Mouse (Mus musculus) erythroblast, adult 5-6 weeks (primary cell): Measurements from ENCODE around the gene Ddx27. TPM values are rescaled to one million over a fixed set of nuclear protein-coding genes. Genes with fewer than 3 reads are reported as not detected.

Experiments
- ATAC-seq: replicated peaks from 2 replicates; pipeline ENCODE4 v1.8.0; 2016; ENCODE audit warnings: moderate number of reproducible peaks, mild to moderate bottlenecking, moderate TSS enrichment, inconsistent platforms; ENCODE audit not compliant: poor library complexity, low FRiP score, severe bottlenecking
- total RNA-seq, 2 experiments: library from RNA; stranded (forward) in 1 of 2; stranded (reverse) in 1 of 2; fragments of 150-400 nt in 1 of 2; fragments of 200-764, 138-1000 nt in 1 of 2; gene quantifications; 2 replicates each; pipeline versions ENCODE4 v1.2.3 to v1.2.4; 2015 to 2017; ENCODE audit warnings: low replicate concordance in 2 of 2

Ddx27 gene
- total RNA-seq, 2 experiments from 2014 or later = 21.5 to 21.6 TPM

- no peak for ATAC-seq
These were observed 45.8 kb downstream of the Ddx27 start for GRCm38 (mm10) chr2:167060761-167061160.

- ATAC-seq = peak; percentile 44
These were observed 46.5 kb downstream of the Ddx27 start for GRCm38 (mm10) chr2:167061381-167062034.

- peak; percentile 85 for ATAC-seq
These were observed 47.5 kb downstream of the Ddx27 start for GRCm38 (mm10) chr2:167062497-167062911.

GRCm38 (mm10) chr2:167062965-167063880 is 48.2 kb downstream of the Ddx27 start, which contains the start of gene Znfx1:
Gene Znfx1, minus strand, starts transcription at chr2:167063015.
- ATAC-seq = peak; percentile 83

GRCm38 (mm10) chr2:167063906-167064496 is 49.0 kb downstream of the Ddx27 start:
- ATAC-seq = no peak

- no peak for ATAC-seq
These were observed 49.8 kb downstream of the Ddx27 start for GRCm38 (mm10) chr2:167064601-167065295.

GRCm38 (mm10) chr2:167066031-167066430 is 51.0 kb downstream of the Ddx27 start:
- ATAC-seq = no peak

GRCm38 (mm10) chr2:167066528-167067516 is 51.8 kb downstream of the Ddx27 start:
- ATAC-seq = no peak

- no peak for ATAC-seq
These were observed 52.6 kb downstream of the Ddx27 start for GRCm38 (mm10) chr2:167067575-167067974.

GRCm38 (mm10) chr2:167070341-167070740 is 55.3 kb downstream of the Ddx27 start:
- no peak for ATAC-seq

GRCm38 (mm10) chr2:167071266-167071640 is 56.3 kb downstream of the Ddx27 start:
- no peak for ATAC-seq

GRCm38 (mm10) chr2:167071641-167072601 is 56.9 kb downstream of the Ddx27 start:
- peak; percentile 85 for ATAC-seq

- ATAC-seq = no peak
These were observed 59.6 kb downstream of the Ddx27 start for GRCm38 (mm10) chr2:167074587-167074986.

GRCm38 (mm10) chr2:167076352-167076751 is 61.4 kb downstream of the Ddx27 start:
- no peak for ATAC-seq

GRCm38 (mm10) chr2:167076759-167077158 is 61.8 kb downstream of the Ddx27 start:
- no peak for ATAC-seq

- ATAC-seq = no peak
These were observed 62.4 kb downstream of the Ddx27 start for GRCm38 (mm10) chr2:167077199-167077962.

- ATAC-seq = no peak
These were observed 63.5 kb downstream of the Ddx27 start for GRCm38 (mm10) chr2:167078486-167078885.
